Mouse (Mus musculus): ENCODE measurements around the gene Rnf145. TPM values are rescaled to one million over a fixed set of nuclear protein-coding genes. Genes with fewer than 3 reads are reported as not detected.

Rnf145 gene
- polyA plus RNA-seq, 1 experiment from 2014 or later: 114 TPM

GRCm38 (mm10) chr11:44519096-44519949 is 559 bp downstream of the Rnf145 start:
- peak overlapping the region; percentile 71 for H3K4me2 ChIP-seq (ENCODE audit: low read depth, low read length)
- WGBS: 0% methylated on average over 25 of the region's 61 CpGs
- peak overlapping the region; percentile 90 for H3K4me3 ChIP-seq (ENCODE audit: low read depth, low read length)
- no peaks in the 10 kb centered on the region for H3K9me3 ChIP-seq (ENCODE audit: control insufficient read depth, low read length)
- H3K36me3 ChIP-seq (ENCODE audit: control insufficient read depth, insufficient read depth, low read length): no peaks in the 10 kb centered on the region
- H3K9ac ChIP-seq (replicated peaks; ENCODE audit: low read depth, low read length): peak overlapping the region; percentile 92
- no peaks in the 10 kb centered on the region for H3K27me3 ChIP-seq (ENCODE audit: control insufficient read depth, insufficient read depth, low read length)
- peak overlapping the region; percentile 92 for H3K27ac ChIP-seq (ENCODE audit: low read depth, low read length)
- H3K4me1 ChIP-seq (ENCODE audit: control insufficient read depth, insufficient read depth, low read length): peaks cover 15% of the 10 kb centered on the region
- peak; percentile 57 for ATAC-seq (ENCODE audit: low read depth)

DNA sequence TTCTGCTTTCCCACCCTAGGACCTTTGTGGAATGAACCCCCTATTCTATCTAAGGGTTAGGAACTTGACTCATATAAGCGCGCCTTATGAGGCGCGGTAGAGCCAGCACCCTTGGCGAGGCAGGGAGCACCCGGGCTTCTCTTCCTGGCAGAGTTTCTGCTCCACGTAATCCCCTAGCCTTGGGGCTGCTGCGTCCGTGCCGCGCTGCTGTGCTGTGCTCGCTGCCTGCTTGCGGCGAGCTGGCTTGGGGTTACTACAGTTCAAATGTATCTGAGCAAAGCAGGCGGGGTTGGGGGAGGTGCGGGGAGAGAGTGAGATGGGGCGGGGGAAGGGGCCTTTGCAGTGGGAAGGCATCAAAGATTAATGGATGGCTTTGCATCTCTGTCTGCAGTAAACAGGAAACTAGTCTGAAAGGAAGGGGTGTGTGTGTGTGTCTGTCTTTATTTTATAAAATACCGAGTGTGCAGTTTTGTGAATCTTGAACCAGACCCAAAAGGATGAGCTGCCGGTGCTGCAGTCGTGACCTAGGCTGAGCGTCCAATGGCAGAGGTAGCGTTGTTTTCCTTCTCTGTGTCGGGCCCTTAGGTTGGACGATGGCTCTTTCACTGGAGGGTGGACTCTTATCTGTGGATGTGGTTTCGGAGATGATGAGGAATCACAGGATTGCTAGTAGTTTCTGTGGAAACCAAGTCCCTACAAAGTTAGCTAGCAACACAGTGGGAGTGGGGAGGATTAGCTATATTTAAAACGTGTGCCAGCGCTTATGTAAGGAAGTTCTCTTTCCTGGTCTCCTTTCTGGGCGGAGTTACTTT is 1.4 kb downstream of the Rnf145 start:
- H3K27me3 ChIP-seq (ENCODE audit: control insufficient read depth, insufficient read depth, low read length): no peaks in the 10 kb centered on the region
- H3K9me3 ChIP-seq (ENCODE audit: control insufficient read depth, low read length): no peaks in the 10 kb centered on the region
- H3K36me3 ChIP-seq (ENCODE audit: control insufficient read depth, insufficient read depth, low read length): peaks cover 3% of the 10 kb centered on the region; the same call in 1 of the 2 replicates
- peak overlapping the region; percentile 92 for H3K27ac ChIP-seq (ENCODE audit: low read depth, low read length)
- H3K4me3 ChIP-seq (ENCODE audit: low read depth, low read length): peak overlapping the region; percentile 90
- peak overlapping the region; percentile 92 for H3K9ac ChIP-seq (replicated peaks; ENCODE audit: low read depth, low read length)
- peaks cover 15% of the 10 kb centered on the region for H3K4me1 ChIP-seq (ENCODE audit: control insufficient read depth, insufficient read depth, low read length)
- ATAC-seq (ENCODE audit: low read depth): peak; percentile 83
- peak overlapping the region; percentile 71 for H3K4me2 ChIP-seq (ENCODE audit: low read depth, low read length)
- under 1% methylated on average over 28 of the region's 28 CpGs for WGBS

GRCm38 (mm10) chr11:44522594-44522993 is 3.8 kb downstream of the Rnf145 start:
- Histone ChIP-seq H3K4me3 (ENCODE audit: low read depth, low read length) (no peak overlapping the region), H3K36me3 (ENCODE audit: control insufficient read depth, insufficient read depth, low read length) (peaks cover 11% of the 10 kb centered on the region; the same call in 1 of the 2 replicates), H3K9ac (replicated peaks; ENCODE audit: low read depth, low read length) (no peak overlapping the region), H3K27me3 (ENCODE audit: control insufficient read depth, insufficient read depth, low read length) (no peaks in the 10 kb centered on the region), H3K27ac (ENCODE audit: low read depth, low read length) (no peak overlapping the region), H3K4me2 (ENCODE audit: low read depth, low read length) (no peak overlapping the region), H3K4me1 (ENCODE audit: control insufficient read depth, insufficient read depth, low read length) (peaks cover 15% of the 10 kb centered on the region), H3K9me3 (ENCODE audit: control insufficient read depth, low read length) (no peaks in the 10 kb centered on the region)
- 82% methylated on average over 5 of the region's 5 CpGs for WGBS
- ATAC-seq (ENCODE audit: low read depth): no peak

DNA sequence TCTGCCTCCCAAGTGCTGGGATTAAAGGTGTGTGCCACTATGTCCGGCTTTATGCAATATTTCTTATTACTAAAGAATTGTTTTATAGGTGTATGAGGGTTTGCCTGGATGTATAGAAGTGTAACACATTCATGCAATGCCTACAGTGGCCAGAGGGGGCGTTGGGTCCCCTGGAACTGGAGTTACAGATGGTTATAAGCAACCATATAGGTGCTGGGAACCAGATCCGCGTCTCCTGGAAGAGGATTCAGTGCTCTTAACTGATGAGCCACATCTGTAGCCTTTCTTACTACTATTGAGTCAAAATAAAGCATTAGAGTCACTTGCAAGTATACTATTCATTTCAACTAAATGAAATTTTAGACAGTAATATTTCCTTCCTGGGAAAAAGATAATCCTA is 7.0 kb downstream of the Rnf145 start:
- Histone ChIP-seq H3K36me3 (ENCODE audit: control insufficient read depth, insufficient read depth, low read length) (peaks cover 19% of the 10 kb centered on the region), H3K4me1 (ENCODE audit: control insufficient read depth, insufficient read depth, low read length) (peaks cover 21% of the 10 kb centered on the region), H3K27ac (ENCODE audit: low read depth, low read length) (no peak overlapping the region), H3K27me3 (ENCODE audit: control insufficient read depth, insufficient read depth, low read length) (no peaks in the 10 kb centered on the region), H3K9me3 (ENCODE audit: control insufficient read depth, low read length) (no peaks in the 10 kb centered on the region), H3K9ac (replicated peaks; ENCODE audit: low read depth, low read length) (no peak overlapping the region), H3K4me2 (ENCODE audit: low read depth, low read length) (no peak overlapping the region), H3K4me3 (ENCODE audit: low read depth, low read length) (no peak overlapping the region)
- ATAC-seq (ENCODE audit: low read depth): no peak
- 84% methylated on average over 4 of the region's 4 CpGs for WGBS

GRCm38 (mm10) chr11:44526654-44527263 is 8.0 kb downstream of the Rnf145 start:
- Histone ChIP-seq H3K27me3 (ENCODE audit: control insufficient read depth, insufficient read depth, low read length) (no peaks in the 10 kb centered on the region), H3K9ac (replicated peaks; ENCODE audit: low read depth, low read length) (no peak overlapping the region), H3K4me1 (ENCODE audit: control insufficient read depth, insufficient read depth, low read length) (peaks cover 13% of the 10 kb centered on the region), H3K36me3 (ENCODE audit: control insufficient read depth, insufficient read depth, low read length) (peaks cover 25% of the 10 kb centered on the region), H3K4me2 (ENCODE audit: low read depth, low read length) (no peak overlapping the region), H3K4me3 (ENCODE audit: low read depth, low read length) (no peak overlapping the region), H3K9me3 (ENCODE audit: control insufficient read depth, low read length) (no peaks in the 10 kb centered on the region), H3K27ac (ENCODE audit: low read depth, low read length) (no peak overlapping the region)
- WGBS: 92% methylated on average over 11 of the region's 11 CpGs
- no peak for ATAC-seq (ENCODE audit: low read depth)

GRCm38 (mm10) chr11:44528560-44529199 is 9.9 kb downstream of the Rnf145 start:
- no peaks in the 10 kb centered on the region for H3K9me3 ChIP-seq (ENCODE audit: control insufficient read depth, low read length)
- no peak overlapping the region for H3K9ac ChIP-seq (replicated peaks; ENCODE audit: low read depth, low read length)
- H3K4me1 ChIP-seq (ENCODE audit: control insufficient read depth, insufficient read depth, low read length): peaks cover 8% of the 10 kb centered on the region
- peaks cover 29% of the 10 kb centered on the region for H3K36me3 ChIP-seq (ENCODE audit: control insufficient read depth, insufficient read depth, low read length)
- H3K4me2 ChIP-seq (ENCODE audit: low read depth, low read length): no peak overlapping the region
- no peaks in the 10 kb centered on the region for H3K27me3 ChIP-seq (ENCODE audit: control insufficient read depth, insufficient read depth, low read length)
- no peak overlapping the region for H3K27ac ChIP-seq (ENCODE audit: low read depth, low read length)
- 93% methylated on average over 14 of the region's 14 CpGs for WGBS
- no peak overlapping the region for H3K4me3 ChIP-seq (ENCODE audit: low read depth, low read length)
- ATAC-seq (ENCODE audit: low read depth): no peak

DNA sequence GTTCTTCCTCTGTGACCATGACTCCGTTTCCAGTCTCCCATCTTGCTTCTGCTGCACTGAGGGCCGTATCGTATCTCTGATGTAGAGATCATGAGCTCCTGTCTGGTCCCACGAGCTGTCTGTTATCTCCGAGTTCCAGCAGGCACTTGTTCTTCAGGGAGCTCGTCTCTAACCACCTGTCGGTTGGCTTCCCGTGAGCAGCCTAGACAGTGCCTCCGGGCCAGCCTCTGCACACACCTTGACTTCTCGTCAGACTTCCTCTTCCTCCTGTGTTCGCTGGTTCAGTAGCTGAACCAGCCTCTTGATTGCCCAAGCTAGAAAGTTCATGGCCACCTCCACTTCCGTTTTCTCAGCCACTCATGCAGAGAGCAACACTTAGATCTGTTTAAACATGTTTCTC is 10.4 kb downstream of the Rnf145 start:
- ATAC-seq (ENCODE audit: low read depth): no peak; the same call in 1 of the 2 replicates
- peaks cover 31% of the 10 kb centered on the region for H3K36me3 ChIP-seq (ENCODE audit: control insufficient read depth, insufficient read depth, low read length)
- 92% methylated on average over 12 of the region's 12 CpGs for WGBS

DNA sequence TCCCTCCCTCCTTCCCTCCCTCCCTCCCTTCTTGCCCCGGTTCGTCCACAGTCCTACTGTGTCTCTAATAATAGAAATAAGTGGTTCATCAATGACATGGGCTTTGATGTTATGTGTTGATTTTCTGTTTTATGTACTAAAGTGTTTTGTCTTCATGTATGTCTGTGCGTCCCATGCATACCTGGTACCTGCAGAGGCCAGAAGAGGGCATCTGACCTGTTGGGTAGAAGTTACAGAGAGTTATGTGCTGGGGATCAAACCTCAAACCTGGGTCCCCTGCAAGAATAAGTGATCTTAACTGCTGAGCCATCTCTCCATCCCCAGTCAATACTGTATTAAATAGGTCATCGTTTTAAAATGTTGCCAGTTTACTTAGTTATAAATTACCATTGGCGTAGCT is 11.0 kb downstream of the Rnf145 start:
- H3K36me3 ChIP-seq (ENCODE audit: control insufficient read depth, insufficient read depth, low read length): peaks cover 34% of the 10 kb centered on the region
- 94% methylated on average over 5 of the region's 5 CpGs for WGBS
- H3K27me3 ChIP-seq (ENCODE audit: control insufficient read depth, insufficient read depth, low read length): no peaks in the 10 kb centered on the region
- H3K4me2 ChIP-seq (ENCODE audit: low read depth, low read length): no peak overlapping the region
- H3K4me3 ChIP-seq (ENCODE audit: low read depth, low read length): no peak overlapping the region
- no peaks in the 10 kb centered on the region for H3K9me3 ChIP-seq (ENCODE audit: control insufficient read depth, low read length)
- no peak for ATAC-seq (ENCODE audit: low read depth)
- H3K9ac ChIP-seq (replicated peaks; ENCODE audit: low read depth, low read length): no peak overlapping the region
- peaks cover 8% of the 10 kb centered on the region for H3K4me1 ChIP-seq (ENCODE audit: control insufficient read depth, insufficient read depth, low read length)
- no peak overlapping the region for H3K27ac ChIP-seq (ENCODE audit: low read depth, low read length)

More for the DNA sequence above, 10.4 kb downstream of the Rnf145 start:
- no peak overlapping the region for H3K4me2 ChIP-seq (ENCODE audit: low read depth, low read length)
- H3K9ac ChIP-seq (replicated peaks; ENCODE audit: low read depth, low read length): no peak overlapping the region
- H3K9me3 ChIP-seq (ENCODE audit: control insufficient read depth, low read length): no peaks in the 10 kb centered on the region
- H3K27me3 ChIP-seq (ENCODE audit: control insufficient read depth, insufficient read depth, low read length): no peaks in the 10 kb centered on the region
- H3K27ac ChIP-seq (ENCODE audit: low read depth, low read length): no peak overlapping the region
- H3K4me3 ChIP-seq (ENCODE audit: low read depth, low read length): no peak overlapping the region
- peaks cover 8% of the 10 kb centered on the region for H3K4me1 ChIP-seq (ENCODE audit: control insufficient read depth, insufficient read depth, low read length)
